Mouse (Mus musculus) midbrain, embryonic 11.5 days (tissue): ENCODE data around the gene Gorasp1. TPM values are rescaled to one million over a fixed set of nuclear protein-coding genes. Genes with fewer than 3 reads are reported as not detected.

Experiments
- ATAC-seq: fragments of 200-750 bp; cut with Nextera tagmentation; 2 replicates; pipeline ENCODE4 v1.8.0; 2017; ENCODE audit warnings: moderate TSS enrichment, moderate library complexity; ENCODE audit not compliant: low FRiP score
- DNase-seq: peaks from one replicate; pipeline ENCODE4 v3.0.0; 2015; ENCODE audit warnings: low spot score; ENCODE audit errors: missing footprints
- H3K27ac ChIP-seq: fragments of 300-500 bp; sonication (generic); 2 replicates; pipeline ENCODE4 v1.5.1; 2014; ENCODE audit warnings: low read depth, low read length
- H3K27me3 ChIP-seq: fragments of 300-500 bp; sonication (generic); 2 replicates; pipeline ENCODE4 v1.6.1; 2014; ENCODE audit warnings: mild to moderate bottlenecking, low read length, moderate library complexity, mixed read lengths; ENCODE audit not compliant: control insufficient read depth, insufficient read depth
- H3K36me3 ChIP-seq: fragments of 300-500 bp; sonication (generic); 2 replicates; pipeline ENCODE4 v1.6.1; 2014; ENCODE audit warnings: mild to moderate bottlenecking, low read length, moderate library complexity, mixed read lengths; ENCODE audit not compliant: control insufficient read depth, insufficient read depth
- H3K4me1 ChIP-seq: fragments of 300-500 bp; sonication (generic); 2 replicates; pipeline ENCODE4 v1.6.1; 2014; ENCODE audit warnings: low read length; ENCODE audit not compliant: control insufficient read depth, insufficient read depth
- H3K4me2 ChIP-seq: fragments of 300-500 bp; sonication (generic); 2 replicates; pipeline ENCODE4 v1.6.1; 2014; ENCODE audit warnings: mild to moderate bottlenecking, moderate library complexity
- H3K4me3 ChIP-seq: fragments of 300-500 bp; sonication (generic); 2 replicates; pipeline ENCODE4 v1.5.1; 2014; ENCODE audit warnings: low read depth, low read length
- H3K9ac ChIP-seq: fragments of 300-500 bp; sonication (generic); 2 replicates; pipeline ENCODE4 v1.6.1; 2014; ENCODE audit warnings: low read length
- H3K9me3 ChIP-seq: fragments of 300-500 bp; sonication (generic); 2 replicates; pipeline ENCODE4 v1.6.1; 2016; ENCODE audit warnings: low read length; ENCODE audit not compliant: control insufficient read depth
- WGBS: fragments of 180-500 bp; shearing (Covaris S2); extraction: QIAGEN DNeasy Blood & Tissue Kit; methylation state at CpG from one replicate; pipeline ENCODE4 v1.1.7; 2014; 5-methylcytosine and 5-hydroxymethylcytosine counted together
- polyA plus RNA-seq: library from polyadenylated mRNA; unstranded; fragments of >200 nt; fragmentation: Nextera tagmentation; extraction: Ambion mirVana; gene quantifications from 2 replicates; pipeline ENCODE4 v1.2.1, GENCODE M21; 2014

Gene Gorasp1
- polyA plus RNA-seq, 1 experiment from 2014 or later = 18.4 TPM

DNA sequence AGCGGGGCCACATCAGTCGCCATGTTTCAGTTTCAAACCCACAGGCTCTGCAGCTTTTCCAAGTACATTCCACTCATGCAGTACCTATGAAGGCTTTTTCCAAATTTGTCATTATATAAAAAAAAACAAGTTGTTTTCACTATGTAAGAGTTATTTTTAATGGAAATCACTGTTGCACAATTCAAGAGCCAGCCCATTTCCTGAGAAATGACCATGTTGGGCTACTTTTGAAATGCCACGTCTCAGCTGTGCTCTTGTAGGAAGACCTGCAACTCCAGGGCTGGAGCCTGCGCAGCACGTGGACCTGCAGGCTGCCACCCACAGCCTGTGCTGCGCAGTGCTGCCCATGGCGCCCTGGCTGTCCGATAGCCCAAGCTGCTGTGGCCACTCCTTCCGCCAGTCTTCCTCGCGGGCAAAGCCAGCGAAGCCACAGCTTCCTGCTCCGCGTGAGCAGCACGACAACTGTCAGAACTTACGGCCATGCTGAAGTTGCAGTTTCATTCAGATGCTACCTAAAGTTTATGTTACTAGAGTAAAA lies 12.2 kb downstream of the Gorasp1 start:
- Histone ChIP-seq H3K27me3 (no peaks in the 10 kb centered on the region), H3K9ac (no peak overlapping the region), H3K36me3 (peaks cover 32% of the 10 kb centered on the region), H3K4me2 (no peak overlapping the region), H3K4me1 (no peaks in the 10 kb centered on the region), H3K4me3 (no peak overlapping the region), H3K9me3 (no peaks in the 10 kb centered on the region), H3K27ac (no peak overlapping the region)
- 93% methylated on average over 16 of the region's 16 CpGs for WGBS
- DNase-seq (no peak), ATAC-seq (no peak)

DNA sequence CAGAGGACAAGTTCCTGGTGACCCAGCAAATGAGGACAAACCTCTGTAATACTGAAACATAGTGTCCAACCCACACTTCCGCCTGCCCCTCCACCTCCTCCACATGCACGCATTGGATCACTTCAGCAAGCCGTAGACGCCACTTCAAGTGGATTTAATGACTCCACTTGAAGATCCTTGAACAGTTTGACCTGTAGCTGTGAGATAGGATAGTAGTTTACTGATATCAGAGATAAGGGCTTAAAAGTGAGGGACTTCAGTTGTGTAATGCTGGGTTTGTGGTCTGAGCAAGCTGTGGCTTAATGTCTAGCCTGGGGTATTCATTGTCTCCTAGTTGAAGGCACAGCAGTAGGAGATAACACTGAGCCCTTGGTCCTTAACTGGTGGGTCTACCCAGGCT lies 13.9 kb downstream of the Gorasp1 start:
- WGBS = 96% methylated on average over 4 of the region's 4 CpGs
- DNase-seq (no peak), ATAC-seq (no peak)
- Histone ChIP-seq H3K36me3 (peaks cover 38% of the 10 kb centered on the region), H3K4me3 (no peak overlapping the region), H3K27ac (no peak overlapping the region), H3K4me2 (no peak overlapping the region), H3K9ac (no peak overlapping the region), H3K27me3 (no peaks in the 10 kb centered on the region), H3K9me3 (no peaks in the 10 kb centered on the region), H3K4me1 (no peaks in the 10 kb centered on the region)

DNA sequence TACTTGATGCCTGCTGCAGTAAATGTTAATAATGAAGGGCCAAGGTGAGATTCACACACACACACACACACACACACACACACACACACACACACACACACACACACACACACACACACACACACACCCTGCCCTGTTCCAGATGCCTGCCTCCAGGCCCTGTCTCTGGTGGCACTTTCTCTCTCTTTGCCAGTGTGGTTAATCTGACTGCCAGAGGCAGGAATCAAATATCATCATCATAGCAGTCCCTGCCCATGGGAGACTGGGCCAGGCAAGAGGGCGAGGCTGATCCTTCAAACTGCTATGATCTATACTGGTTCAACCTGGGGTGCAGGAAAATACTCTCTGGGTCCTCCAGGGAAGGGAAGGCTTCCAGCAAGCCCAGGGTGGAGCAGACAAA lies 17.5 kb downstream of the Gorasp1 start:
- Histone ChIP-seq H3K36me3 (peaks cover 33% of the 10 kb centered on the region), H3K27me3 (no peaks in the 10 kb centered on the region), H3K4me1 (no peaks in the 10 kb centered on the region), H3K9ac (no peak overlapping the region), H3K27ac (no peak overlapping the region), H3K4me2 (no peak overlapping the region), H3K4me3 (no peak overlapping the region), H3K9me3 (no peaks in the 10 kb centered on the region)
- 95% methylated on average over 1 of the region's 1 CpGs for WGBS
- DNase-seq (no peak), ATAC-seq (no peak)

DNA sequence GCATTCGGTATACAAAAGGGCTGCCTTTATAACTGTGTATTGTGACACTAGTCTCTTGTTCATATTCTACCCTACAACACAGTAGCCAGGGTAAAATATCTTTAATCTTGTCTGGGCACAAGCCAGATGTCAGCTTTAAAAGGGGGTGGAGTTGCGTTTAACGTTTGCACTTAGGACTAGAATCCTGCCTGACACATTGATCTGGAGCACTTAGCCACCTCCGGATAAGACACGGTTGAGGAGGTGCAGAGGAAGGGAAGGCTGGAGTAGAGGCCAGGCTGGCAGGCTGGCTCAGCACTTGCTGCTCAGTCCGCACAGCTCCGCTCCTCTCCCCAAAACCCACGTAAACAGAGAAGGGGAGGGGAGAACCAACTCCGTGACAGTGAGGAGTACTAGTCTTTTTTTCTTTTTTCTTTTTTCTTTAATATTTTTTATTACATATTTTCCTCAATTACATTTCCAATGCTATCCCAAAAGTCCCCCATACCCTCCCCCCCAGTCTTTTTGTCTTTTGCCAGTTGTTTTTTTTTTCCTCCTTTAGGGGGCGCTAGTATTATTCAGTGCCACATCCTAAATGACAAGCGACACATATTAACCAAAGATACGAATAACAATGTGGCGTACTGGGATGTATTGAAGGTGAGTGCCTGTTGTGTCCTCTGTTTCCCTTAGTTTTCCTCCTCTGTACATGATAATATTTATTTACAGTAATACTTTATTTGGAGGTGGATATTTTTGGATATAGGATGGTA lies 24.1 kb downstream of the Gorasp1 start:
- H3K4me3 ChIP-seq = no peak overlapping the region
- H3K9ac ChIP-seq = no peak overlapping the region
- H3K27me3 ChIP-seq = no peaks in the 10 kb centered on the region
- ATAC-seq (no peak), DNase-seq (no peak)
- no peaks in the 10 kb centered on the region for H3K9me3 ChIP-seq
- no peaks in the 10 kb centered on the region for H3K4me1 ChIP-seq
- peaks cover 28% of the 10 kb centered on the region for H3K36me3 ChIP-seq
- 74% methylated on average over 13 of the region's 13 CpGs for WGBS
- H3K4me2 ChIP-seq = no peak overlapping the region
- H3K27ac ChIP-seq = no peak overlapping the region

DNA sequence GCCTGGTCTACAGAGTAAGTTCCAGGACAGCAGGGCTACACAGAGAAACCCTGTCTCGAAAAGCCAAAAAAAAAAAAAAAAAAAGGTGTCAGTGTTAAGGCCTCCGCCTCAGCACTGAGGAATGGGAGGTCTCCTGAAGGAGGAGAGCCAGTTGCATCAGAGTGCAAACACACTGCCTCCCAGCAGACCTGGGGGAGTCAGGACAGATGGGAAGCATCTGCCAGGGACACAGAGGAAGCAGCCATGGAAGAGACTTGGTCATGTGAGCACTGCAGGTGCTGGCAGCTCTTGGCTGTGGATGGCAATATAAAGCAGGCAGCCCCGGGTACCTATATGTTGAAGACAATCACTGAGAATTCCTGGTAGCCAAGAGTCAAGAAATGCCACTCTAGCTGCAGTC lies 27.4 kb downstream of the Gorasp1 start:
- Histone ChIP-seq H3K4me3 (no peak overlapping the region), H3K9ac (no peak overlapping the region), H3K27me3 (no peaks in the 10 kb centered on the region), H3K4me2 (no peak overlapping the region), H3K36me3 (peaks cover 18% of the 10 kb centered on the region; the same call in 1 of the 2 replicates), H3K9me3 (no peaks in the 10 kb centered on the region), H3K4me1 (no peaks in the 10 kb centered on the region), H3K27ac (no peak overlapping the region)
- 97% methylated on average over 3 of the region's 3 CpGs for WGBS
- no peak for ATAC-seq
- no peak for DNase-seq

DNA sequence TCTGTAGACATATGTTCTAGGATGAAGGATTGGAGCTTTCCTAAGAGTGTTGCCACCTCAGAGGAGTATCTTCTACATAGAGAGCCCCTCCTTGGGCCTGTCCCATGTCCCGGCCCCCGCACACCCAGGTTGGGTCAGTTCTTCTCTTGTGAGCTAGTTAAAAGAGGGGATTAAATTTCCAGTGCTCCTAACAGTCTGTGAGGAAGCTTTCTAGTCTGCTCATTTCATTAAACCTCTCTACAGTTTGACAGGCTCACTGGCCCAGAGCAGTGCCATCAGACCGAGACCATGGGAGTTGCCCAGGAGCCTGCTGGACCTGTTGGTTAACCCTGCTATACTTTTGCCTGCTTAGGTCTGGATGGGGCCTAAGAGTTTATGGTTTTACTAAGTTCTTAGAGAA lies 28.7 kb downstream of the Gorasp1 start:
- H3K4me1 ChIP-seq = no peaks in the 10 kb centered on the region
- H3K4me3 ChIP-seq = no peak overlapping the region
- 96% methylated on average over 3 of the region's 3 CpGs for WGBS
- H3K4me2 ChIP-seq = no peak overlapping the region
- H3K36me3 ChIP-seq = peaks cover 18% of the 10 kb centered on the region; the same call in 1 of the 2 replicates
- no peaks in the 10 kb centered on the region for H3K9me3 ChIP-seq
- H3K9ac ChIP-seq = no peak overlapping the region
- DNase-seq (no peak), ATAC-seq (no peak)
- no peaks in the 10 kb centered on the region for H3K27me3 ChIP-seq
- H3K27ac ChIP-seq = no peak overlapping the region

DNA sequence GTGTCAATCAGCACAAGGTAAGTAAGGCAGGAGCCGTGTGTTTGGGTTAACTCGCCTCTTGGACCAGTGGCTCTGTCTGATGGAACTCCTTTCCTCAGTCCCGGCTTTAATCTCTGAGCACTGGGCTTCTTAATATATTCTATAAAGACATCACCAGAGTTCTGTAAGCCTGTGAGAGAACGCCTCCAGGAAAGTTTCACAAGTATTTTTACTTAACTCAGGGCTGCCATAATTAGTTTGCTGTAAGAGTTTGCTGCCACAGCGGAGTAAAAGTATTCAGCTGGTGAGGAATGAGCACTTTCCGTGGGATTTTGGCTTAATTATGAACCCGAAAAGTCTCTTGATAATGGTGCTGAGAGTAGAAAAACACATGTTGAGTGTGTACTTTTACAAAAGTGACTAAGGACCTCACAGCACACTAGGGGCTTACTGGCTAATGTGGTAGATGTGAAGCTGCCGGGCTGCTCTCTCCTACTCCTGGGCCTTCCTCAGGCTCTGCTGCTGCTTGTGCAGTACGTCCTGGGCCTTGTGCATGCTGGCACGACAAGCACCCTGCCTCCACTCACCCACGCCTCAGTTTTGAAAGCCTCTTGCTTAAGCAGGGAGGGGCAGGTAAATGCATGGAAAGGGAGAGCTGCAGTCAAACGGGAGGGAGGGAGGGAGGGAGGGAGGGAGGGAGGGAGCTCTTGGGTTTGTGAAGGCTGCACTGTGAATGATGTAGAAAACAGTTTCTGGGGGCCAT lies 34.8 kb downstream of the Gorasp1 start:
- no peak overlapping the region for H3K4me2 ChIP-seq
- no peak overlapping the region for H3K4me3 ChIP-seq
- no peak overlapping the region for H3K9ac ChIP-seq
- no peaks in the 10 kb centered on the region for H3K9me3 ChIP-seq
- DNase-seq = no peak
- H3K27ac ChIP-seq = no peak overlapping the region
- no peaks in the 10 kb centered on the region; the same call in 1 of the 2 replicates for H3K36me3 ChIP-seq
- H3K27me3 ChIP-seq = no peaks in the 10 kb centered on the region
- H3K4me1 ChIP-seq = no peaks in the 10 kb centered on the region
- WGBS = 87% methylated on average over 12 of the region's 12 CpGs
- no peak for ATAC-seq

- no peak for ATAC-seq
- H3K9me3 ChIP-seq = no peaks in the 10 kb centered on the region
- H3K4me1 ChIP-seq = peaks cover 7% of the 10 kb centered on the region
- H3K36me3 ChIP-seq = no peaks in the 10 kb centered on the region; the same call in 1 of the 2 replicates
- no peak overlapping the region for H3K9ac ChIP-seq
- H3K4me2 ChIP-seq = no peak overlapping the region
- H3K4me3 ChIP-seq = no peak overlapping the region
- H3K27me3 ChIP-seq = no peaks in the 10 kb centered on the region
- no peak overlapping the region for H3K27ac ChIP-seq
- no peak for DNase-seq
- WGBS = 94% methylated on average over 2 of the region's 2 CpGs
These were observed 37.9 kb downstream of the Gorasp1 start for GRCm38 (mm10) chr9:119899446-119899845.
